Mouse (Mus musculus) hematopoietic stem cell, adult 5-6 weeks (primary cell): ENCODE measurements around the gene Grid1. TPM values are rescaled to one million over a fixed set of nuclear protein-coding genes. Genes with fewer than 3 reads are reported as not detected.

ENCODE experiments used
- ATAC-seq, 2 experiments: fragments of 125-278 bp in 1 of 2; replicated peaks in 1 of 2; 2 replicates each; pipeline ENCODE4 v1.8.0; 2016 to 2017; ENCODE audit warnings: inconsistent platforms in 2 of 2, mild to moderate bottlenecking in 2 of 2, moderate number of reproducible peaks in 2 of 2, low read depth in 1 of 2, moderate TSS enrichment in 1 of 2; ENCODE audit not compliant: low FRiP score in 2 of 2, poor library complexity in 2 of 2, severe bottlenecking in 2 of 2, insufficient read depth in 1 of 2, low TSS enrichment in 1 of 2
- total RNA-seq: library from RNA; stranded (forward); fragments of 172-1452, 232-1000 nt; gene quantifications from 2 replicates; pipeline ENCODE4 v1.2.3, GENCODE M21; 2017

Gene Grid1
- total RNA-seq, 1 experiment from 2014 or later: not detected

DNA sequence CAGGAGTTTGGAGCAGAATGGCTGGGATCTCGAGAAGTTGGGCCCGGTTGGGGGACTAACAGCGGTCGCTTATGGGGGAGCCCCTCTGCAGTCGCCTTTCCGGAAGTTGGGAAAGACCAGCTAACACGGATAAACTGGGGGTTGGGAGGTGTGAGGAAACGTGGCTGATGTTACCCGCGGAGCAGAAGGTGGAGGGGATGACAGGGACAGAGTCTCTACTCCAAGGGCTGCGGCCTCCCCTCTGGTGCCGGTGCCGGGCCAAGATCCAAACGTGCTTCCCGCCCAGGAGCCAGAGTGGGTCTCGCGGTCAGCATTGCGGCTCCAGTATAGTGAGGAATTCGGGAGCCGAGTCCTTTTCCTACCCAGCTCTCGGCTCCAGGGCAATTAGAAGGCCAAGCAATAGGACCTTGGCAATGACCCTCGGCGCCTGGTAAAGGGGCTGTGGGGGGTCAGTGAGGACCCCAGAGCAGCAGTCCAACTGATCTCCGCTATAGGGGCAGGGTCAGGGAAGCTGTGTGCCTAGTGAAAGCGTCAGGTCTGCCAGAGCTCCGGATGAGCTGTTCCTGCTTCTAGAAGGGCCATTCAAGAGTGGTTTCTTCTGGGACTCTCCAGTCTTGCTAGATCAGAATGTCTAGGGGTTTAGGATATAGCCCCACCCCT lies 1.4 kb downstream of the Grid1 start:
- no peak for ATAC-seq

DNA sequence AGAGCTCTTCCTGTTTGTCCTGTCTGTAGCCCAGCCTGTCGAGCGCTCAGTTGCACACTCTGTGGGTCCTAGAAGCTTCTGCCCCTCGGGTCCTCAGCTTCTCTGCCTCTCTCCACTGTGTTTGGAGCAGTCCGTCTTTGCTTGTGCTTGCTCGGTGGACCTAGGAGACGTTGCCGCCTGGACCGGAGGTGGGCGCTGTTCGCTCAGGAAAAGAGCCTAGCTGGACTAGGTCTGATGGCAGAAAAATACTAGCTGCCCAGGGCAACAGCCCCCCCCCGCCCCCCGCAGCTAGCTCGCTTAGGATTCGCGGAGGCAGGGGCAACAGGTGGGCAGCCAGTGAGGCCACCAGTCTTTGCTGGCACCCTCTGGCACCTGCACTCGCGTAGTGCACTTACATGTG lies 3.2 kb downstream of the Grid1 start:
- peak in 1 of 2 experiments; percentile 12; a peak in 1 of 4 replicates for ATAC-seq

DNA sequence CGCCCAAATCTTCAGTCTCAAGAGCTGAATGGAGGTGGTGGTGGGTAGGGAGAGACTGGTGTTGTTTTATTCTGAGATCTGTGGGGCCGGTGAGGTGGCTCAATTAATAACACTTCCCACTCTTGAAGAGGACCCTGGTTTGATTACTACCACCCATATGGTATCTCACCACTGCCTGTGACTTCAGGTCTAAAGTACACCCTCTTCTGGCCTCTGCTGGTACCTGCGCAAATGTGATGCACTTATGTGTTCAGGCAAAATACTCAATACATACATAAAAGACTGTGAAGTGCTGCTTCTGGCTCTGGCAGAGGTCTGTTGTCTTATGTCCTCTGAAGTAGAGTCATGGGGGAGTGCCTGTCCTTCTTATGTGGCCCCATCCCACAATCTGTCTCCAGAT lies 4.3 kb downstream of the Grid1 start:
- ATAC-seq: no peak

DNA sequence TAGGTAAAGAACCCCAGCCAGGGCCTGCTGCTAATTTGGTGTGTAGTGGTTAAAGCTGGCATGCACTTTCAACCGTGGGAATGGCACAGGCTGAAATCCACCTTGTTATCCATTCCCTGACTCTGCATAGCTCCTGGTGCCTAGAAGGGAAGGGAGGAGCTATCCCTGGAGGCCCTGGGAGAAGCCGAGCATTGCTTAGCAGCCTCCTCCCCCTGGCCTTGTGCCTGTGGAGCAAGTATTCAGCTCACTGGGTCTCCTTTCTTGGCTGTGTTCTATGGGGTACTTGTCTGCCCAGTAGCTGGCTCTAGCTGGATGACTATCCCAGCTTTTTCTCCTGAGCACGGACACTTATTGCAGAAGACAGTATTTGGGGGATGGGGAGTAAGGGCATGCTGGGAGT lies 6.0 kb downstream of the Grid1 start:
- ATAC-seq: no peak

DNA sequence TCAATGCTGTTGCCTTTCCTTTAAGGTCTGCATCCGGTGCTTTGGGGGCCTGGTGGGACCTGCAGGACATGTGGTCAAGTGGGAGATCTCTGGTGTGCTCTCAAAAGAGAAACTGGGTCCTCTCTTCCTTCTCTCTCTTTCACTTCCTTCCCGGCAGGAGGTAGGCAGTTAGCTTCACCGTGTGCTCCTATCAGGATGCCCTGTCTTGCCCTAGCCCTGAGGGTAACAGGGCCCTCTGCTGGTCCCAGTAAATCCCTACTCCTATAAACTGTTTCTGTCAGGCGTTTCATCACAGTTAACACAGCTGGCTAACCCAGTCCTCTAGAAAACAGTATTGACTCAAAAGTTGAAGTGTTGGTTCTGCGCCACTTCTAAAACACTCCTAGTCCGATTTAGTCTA lies 9.9 kb downstream of the Grid1 start:
- no peak for ATAC-seq

DNA sequence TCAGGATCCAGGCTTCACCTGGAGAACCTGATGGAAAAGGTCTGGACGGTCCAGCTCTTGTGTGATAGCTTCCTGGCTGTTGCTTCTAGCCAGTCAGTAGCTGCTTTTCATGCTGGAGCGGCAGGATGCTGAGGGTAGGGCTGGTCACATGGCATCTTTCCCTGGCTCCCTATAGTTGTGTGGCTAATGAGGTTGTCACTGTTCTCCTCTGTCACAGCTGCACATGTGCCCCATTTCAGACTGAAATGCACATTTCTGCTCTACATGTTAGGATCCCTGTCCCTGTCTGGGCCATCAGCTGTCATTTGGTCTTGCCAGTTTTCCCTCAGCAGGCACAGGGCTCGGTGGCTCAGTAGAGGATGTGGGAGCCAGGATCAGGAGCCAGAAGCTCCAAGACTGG lies 17.2 kb downstream of the Grid1 start:
- ATAC-seq: no peak

DNA sequence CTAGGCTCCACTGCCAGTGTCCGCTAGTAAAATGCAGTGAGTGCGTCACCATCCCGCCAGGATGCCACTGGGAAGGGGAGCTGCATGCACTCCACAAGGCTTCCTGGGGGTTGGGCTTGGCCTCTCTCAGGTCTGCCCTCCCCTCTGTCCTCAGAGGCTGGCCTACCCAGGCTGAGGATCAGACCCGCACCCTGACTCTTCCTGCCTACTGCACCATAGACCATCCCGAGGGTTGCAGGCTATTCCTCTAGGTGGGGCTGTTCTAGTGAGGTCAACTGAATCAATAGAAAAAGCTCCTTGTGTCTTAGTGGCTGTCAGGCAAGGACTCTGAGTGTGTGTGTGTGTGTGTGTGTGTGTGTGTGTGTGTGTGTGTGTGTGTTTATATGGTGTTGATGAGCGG lies 19.1 kb downstream of the Grid1 start:
- ATAC-seq: peak in 1 of 2 experiments; percentile 42; a peak in 1 of 4 replicates

DNA sequence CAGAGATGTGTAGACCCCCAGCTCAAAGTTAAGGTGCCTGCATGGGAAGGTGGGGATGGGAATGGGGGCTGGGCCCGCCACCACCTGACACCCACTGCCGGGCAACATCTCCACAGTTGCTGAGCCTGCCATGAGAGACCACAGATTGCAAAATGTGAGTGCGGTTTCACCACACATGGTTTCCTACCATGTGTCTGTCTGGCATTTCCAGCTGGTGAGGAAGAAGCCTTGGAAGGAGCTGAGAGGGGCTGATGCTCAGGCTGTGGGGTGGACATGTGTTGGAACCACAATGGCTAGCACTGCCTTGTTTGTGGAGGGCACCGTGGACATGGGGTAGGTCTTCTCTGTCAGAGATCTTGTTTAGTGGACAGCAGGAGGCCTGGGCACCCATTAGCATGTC lies 20.0 kb downstream of the Grid1 start:
- no peak for ATAC-seq

DNA sequence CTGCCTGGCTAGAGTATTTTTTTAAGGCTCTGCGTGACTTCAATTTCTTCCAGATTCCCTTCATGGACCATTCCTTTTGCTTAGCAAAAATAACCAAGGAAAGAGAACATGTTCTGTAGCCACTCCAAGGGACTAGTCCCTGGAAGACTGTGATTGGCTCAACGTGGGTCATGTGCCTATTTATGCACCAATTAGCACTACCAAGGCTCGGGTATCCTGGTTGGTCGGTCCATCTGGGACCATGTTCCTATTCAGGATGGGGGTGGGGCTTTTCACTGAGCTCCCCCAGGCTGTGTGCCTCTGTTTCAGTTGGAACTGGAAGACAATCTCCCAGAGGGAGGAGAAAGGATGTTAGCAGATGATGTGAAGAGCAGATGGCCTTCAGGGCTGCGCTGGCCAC lies 23.7 kb downstream of the Grid1 start:
- ATAC-seq: no peak

DNA sequence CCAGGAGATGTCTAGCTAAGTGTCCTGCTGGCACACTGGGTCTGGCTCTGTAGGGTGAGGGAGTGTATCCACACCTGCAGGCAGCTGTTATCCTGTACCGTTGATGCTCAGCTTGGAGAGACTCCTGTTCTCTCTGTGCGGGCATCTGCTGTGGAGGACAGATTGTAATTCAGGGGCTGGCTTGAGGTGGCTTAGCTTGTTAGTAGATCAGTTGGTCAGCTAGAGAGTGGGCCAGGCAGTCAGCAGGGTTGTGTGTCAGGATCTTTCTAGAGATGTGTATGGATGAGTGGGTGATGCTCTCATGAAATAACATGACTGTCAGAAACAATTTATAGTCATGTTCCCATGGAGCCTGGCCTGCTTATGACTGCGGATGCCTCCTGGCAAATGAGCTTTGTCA lies 24.3 kb downstream of the Grid1 start:
- no peak for ATAC-seq

DNA sequence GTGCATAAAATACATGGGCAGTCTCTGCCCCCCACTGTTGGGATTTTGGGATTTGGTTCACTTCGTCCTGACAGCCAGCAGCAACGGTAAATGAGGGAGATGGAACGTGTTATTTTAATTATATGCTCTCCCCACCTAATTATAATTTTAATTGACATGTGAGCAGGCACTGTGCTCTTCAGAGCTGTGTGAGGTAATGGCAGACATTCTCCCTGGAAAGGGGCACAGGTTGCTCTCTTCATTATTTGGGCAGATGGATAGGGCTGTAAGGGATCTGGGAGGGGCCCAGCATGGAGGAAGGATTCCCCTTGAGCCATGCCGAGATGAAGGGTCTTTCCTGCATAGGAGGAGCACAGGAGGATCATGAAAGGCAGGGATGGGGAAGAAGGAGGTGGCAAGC lies 26.9 kb downstream of the Grid1 start:
- ATAC-seq: no peak

DNA sequence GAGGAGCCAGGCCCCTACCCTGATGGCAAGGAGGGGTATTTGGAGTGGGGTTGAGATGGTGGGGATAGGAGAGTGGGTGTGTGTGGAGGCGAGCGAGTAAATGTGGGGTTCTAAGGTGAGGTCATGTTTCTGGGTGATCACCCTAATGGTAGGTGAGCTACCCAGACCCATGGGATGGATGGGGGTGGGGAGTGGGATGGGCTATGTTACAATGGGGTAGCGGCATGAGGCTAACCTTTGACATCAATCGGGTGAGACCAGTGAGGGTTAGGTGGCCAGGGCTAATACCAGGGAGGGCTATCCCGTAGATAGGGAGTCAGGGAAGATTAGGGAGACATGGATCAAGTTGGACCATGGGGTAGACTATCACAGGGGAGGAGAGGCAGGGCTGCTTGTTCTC lies 27.7 kb downstream of the Grid1 start:
- no peak for ATAC-seq

DNA sequence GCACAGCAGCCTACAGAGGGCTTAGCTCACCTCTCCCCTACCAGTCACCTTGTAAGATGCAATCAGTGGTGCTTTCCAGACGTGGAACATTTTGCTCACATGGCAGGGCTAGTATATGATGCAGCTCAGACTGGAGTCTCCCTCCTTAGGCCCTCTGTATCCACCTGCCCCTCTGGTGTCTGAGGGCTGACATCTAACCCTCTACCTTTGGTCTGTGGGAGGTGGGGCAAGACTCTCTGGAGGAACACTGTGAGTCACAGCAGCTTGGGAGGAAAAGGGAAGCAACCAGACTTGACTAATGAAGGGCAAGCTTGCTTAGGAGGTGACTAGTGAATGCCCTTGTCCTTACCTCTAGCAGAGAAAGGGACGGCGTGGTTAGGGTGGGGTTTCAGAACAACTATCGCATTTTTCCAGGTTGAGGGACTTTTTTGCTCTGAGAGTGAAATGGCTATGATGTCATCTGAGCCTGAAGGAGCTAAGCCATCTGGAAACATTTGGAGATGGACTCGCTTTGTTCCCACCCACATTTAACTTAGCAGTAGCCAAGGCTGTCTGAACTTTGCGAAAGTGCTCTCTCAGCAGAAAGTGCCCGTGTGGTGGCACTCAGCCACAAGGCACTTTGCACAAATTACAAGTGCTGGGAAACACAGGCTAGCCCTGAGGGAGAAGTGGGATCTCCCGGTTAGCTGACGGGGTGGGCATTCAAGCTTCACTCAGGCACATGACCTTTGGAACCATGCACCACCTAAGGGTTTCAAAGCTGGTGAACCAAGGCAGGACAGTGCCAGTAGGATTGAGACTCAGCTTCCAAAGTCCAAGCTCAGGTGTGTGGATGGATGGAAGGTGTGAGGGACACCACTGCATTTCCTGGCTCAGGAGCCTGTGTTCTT lies 41.2 kb downstream of the Grid1 start:
- ATAC-seq: no peak

DNA sequence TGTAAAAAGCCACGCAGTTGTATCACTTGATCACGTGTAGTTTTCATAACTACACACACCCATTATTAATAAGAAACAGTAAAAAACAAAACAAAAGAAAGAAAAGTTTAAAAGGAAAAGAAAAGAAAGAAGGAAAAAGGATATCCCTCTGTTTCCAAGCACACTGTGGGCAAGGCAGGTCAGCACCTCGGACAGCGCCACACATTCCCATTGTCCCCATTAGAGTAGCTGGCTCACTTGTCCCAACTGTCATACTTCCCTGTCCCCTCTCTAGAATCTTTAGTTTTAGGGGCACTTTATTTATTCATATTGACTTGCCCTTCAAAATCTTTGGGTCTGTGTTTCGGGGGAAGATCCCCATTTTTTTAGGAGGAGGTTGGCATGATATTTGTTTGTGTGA lies 47.4 kb downstream of the Grid1 start:
- no peak for ATAC-seq

DNA sequence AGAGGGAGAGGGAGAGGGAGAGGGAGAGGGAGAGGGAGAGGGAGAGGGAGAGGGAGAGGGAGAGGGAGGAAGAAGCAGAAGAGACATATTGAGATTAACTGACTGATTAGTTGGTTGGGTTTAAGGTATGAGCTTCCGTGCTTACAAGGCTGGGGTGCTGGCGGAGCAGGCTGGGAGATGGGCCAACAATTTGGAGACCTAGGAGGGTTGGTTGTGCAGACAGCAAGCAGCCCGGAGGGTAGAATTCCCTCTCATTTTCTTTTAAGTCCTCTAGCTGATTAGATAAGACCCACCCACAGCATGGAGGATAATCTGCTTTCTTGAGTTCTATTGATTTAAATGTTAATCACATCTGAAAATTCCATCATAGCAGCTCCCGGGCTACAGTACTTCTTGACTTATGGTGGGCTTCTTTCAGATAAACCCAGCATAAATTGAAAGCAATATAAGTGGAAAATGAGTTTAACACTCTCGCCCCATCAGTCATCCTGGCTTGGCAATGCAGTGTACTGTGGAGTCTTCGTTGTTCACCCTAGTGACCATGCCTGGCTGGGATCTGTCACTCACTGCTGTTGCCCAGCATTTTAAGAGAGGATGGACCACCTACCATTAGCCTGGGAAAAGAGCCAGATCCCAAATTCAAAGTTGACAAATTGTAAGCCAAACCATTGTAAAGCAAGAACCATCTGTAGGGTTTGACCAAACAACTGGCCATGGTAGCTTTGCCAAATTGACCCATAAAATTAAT lies 48.8 kb downstream of the Grid1 start:
- no peak for ATAC-seq

DNA sequence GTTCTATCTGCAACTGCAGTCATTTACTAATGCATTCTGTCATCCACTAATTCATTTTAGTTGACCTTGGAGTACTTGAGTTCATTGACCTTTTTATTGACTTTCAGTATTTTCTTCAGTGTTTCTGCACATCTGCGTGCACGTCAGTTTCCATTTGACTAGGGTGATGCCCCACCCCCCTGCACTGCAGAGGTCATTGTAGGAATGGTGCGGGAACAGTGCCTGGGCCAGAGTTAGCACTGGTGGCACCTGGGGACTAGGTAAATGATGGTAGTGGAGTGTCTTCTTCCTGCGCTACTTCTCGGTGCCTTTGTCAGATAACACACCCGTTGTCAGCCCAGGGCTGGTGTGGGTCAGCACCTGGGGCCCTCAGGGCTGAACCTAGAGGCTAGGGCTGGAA lies 60.1 kb downstream of the Grid1 start:
- no peak for ATAC-seq

DNA sequence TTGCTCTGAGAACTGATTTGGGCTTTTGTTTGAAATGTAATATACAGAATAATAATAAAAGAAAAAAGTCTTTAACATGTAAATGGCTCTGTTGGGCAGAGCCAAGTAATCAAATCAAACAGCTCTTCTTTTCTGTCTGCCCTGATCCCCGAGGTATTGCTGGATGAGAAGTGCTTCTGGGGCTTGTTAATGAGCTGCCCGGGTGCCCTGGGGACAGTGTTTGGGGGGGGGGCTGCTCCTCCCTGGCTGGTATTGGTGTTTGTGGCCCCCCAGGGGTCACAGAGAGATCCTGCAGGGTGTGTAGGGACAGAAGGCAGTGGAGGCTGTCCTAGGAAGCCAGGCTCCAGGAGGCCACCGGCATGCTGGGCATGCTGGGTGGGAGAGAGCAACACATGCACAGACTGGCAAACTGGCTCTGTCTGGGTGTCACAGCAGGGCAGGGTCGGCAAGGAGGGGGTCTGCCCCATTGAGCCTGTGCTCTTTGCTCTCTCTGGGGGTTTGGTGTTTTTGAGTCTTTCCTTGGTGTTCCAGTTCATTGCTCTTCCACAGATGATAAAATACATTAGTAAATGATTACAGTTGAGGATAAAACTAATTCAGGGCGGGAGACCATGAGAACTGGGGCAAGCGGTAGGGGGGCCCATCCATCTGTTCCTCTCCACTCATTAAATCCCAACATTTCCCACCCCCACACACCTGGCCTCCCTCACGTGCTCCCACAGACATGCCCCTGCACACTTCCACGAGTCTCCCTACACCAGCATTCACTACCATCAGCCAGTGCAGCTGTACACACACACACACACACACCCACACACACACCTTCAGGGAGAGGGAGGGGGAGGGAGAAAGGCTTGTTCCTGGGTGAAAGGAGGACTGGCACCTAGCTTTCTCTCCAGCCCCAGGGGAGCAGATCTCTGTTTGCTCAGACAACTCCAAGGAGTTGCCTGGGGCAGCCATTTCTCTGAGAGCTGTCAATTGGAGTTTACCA lies 60.8 kb downstream of the Grid1 start:
- ATAC-seq: no peak
